Mouse (Mus musculus): ENCODE measurements around the gene Ipo4. TPM values are rescaled to one million over a fixed set of nuclear protein-coding genes. Genes with fewer than 3 reads are reported as not detected.

The Ipo4 gene
- polyA plus RNA-seq, 1 experiment, result 83.8 TPM

GRCm38 (mm10) chr14:55590748-55591330, 44.9 kb downstream of the Ipo4 start, which contains the start of gene Psme2:
Psme2 (minus strand) TSS chr14:55591113.
- DNase-seq (ENCODE audit: low spot score), result peak; percentile 75

DNA sequence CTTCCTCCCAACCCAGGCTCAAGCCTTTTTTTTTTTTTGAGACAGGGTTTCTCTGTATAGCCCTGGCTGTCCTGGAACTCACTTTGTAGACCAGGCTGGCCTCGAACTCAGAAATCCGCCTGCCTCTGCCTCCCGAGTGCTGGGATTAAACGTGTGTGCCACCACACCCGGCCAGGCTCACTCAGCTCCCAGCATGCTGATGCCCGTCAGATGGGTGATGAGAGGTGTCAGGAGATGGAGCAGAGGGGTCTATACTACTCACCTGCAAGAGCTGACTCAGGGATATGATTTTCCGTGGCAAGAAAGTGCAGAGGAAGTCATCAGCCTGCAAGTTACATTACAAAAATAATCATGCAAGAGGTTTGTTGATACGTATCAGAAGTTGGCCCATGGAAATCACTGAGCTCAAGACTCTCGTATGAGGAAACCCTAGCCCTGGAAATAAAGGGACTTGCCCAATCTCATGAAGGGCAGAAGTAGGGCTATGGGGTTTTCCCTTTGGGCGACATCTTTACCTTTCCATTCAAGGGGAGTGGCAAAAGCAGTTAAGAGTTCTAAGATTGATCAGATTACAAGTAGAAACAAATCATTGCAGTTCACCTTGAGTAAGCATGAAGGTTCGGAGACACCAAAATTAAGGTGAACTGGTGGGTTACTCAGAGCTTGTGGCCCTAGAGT, 45.8 kb downstream of the Ipo4 start:
- no peak for DNase-seq (ENCODE audit: low spot score)

- DNase-seq (ENCODE audit: low spot score), result no peak
Observed at GRCm38 (mm10) chr14:55589271-55589670, 46.5 kb downstream of the Ipo4 start.

GRCm38 (mm10) chr14:55586149-55586548, 49.6 kb downstream of the Ipo4 start:
- no peak for DNase-seq (ENCODE audit: low spot score)

GRCm38 (mm10) chr14:55585566-55585960, 50.2 kb downstream of the Ipo4 start:
- DNase-seq (ENCODE audit: low spot score), result no peak

GRCm38 (mm10) chr14:55584702-55585565, 50.8 kb downstream of the Ipo4 start, which contains the start of gene Emc9:
Emc9 (minus strand) TSS chr14:55585302.
- peak; percentile 60 for DNase-seq (ENCODE audit: low spot score)

DNA sequence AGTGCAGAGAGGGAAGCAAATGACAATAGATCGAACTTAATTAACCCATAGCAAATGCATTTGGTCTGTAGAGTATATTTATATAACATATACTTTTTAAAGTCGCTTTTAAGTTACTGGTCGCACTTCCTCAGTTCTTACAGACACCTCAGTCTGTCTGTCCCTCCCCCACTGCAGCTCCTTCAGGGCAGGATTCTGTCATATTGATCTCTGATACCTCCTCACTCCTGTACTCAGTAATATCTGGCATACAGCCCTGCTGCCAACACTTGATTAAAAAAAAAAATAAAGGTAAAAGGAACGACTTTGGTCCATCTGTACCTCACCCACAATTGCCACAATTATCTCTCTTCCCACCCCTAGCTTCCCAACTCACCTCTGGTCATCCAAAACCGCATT, 51.5 kb downstream of the Ipo4 start:
- no peak for DNase-seq (ENCODE audit: low spot score)

DNA sequence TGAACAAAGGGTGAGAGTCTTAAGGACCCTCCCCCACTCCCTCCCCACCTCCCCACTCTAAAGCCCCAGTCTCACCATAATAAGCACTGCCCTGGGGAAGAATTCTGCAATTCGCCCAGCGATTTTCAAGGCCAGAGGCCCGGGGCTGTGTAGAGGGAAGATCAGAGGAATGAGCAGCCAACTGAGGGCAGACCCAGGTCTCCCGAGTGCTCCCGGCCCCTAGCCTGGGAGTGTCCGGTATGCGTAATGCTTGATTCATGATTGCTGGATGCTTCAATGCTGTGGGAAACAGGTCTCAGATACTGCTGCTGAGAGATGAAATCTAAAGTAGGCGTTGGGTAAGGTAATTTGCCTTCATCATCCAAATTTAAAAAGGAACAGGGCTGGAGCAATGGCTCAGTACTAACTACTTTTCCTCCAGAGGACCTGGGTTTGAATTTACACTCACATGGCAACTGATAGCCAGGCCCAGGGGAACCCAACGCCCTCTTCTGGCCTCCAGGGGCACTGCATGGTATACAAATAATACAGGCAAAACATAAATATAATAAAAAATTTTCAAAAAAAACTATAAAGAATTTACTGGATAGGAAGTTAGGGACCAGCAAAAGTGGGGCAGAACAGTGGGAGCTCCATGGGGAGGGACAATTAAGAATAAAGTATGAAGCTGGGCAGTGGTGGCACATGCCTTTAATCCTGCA, 53.6 kb downstream of the Ipo4 start:
- no peak for DNase-seq (ENCODE audit: low spot score)

DNA sequence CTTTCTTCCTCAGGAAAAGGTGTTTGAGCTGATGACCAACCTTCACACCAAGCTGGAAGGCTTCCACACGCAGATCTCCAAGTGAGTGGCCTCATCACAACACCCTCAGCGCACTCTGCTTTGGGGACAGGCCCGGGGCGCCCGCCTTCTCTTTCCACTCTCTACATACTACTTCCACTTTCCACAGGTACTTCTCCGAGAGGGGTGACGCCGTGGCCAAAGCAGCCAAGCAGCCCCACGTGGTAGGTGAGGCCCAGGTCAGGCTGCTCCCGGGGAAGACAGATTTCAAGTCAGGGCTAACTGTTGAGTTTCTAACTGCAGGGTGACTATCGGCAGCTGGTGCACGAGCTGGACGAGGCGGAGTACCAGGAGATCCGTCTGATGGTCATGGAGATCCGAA, 55.0 kb downstream of the Ipo4 start:
- DNase-seq (ENCODE audit: low spot score), result no peak

GRCm38 (mm10) chr14:55579511-55580496, 56.0 kb downstream of the Ipo4 start:
- no peak for DNase-seq (ENCODE audit: low spot score)

DNA sequence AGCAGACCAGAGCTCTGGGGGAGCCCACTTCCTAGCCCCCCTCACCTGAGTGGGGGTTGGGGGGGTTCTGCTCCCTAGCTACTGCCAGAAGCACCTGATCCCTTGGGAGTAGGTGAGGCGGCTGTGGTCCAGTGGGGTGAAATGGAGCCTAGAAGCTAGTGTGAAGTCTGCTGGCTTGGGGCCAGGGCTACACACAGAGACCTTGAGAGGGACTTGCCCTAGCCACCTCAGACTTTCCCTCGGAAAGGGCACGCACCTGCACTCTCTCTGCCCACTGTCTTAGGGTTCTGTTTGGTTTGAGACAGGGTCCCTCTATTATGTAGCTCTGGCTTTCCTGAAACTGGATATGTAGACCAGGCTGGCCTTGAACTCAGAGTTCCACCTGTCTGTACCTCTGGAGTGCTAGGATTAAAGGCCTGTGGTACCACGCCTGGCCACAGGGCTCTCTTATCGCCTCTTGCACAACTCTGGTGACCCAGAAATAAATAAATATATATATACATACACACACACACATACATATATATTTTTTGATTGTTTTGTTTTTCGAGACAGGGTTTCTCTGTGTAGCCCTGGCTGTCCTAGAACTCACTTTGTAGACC, 57.0 kb downstream of the Ipo4 start:
- peak; percentile 50 for DNase-seq (ENCODE audit: low spot score)

- DNase-seq (ENCODE audit: low spot score), result peak; percentile 67
Observed at GRCm38 (mm10) chr14:55577871-55578667, 57.7 kb downstream of the Ipo4 start, which contains the start of gene Psme1. Psme1 (plus strand) TSS chr14:55578123.

- no peak for DNase-seq (ENCODE audit: low spot score)
Observed at GRCm38 (mm10) chr14:55576376-55576775, 59.4 kb downstream of the Ipo4 start.

DNA sequence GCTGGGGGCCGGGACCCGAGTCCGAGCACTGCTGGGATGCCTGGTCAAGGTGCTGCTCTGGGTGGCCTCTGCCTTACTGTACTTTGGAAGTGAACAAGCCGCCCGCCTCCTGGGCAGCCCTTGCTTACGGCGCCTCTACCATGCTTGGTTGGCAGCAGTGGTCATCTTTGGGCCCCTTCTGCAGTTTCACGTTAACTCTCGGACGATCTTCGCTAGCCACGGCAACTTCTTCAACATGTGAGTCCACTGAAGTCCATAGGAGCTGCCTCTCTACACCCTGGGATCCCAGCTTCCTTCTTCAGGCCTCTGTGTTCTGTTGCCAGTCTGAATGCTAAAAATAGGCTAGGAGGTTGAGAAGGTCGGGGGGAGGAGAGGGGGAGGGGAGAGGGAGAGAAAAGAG, 60.0 kb downstream of the Ipo4 start:
- DNase-seq (ENCODE audit: low spot score), result no peak

Other genes with a start within 250 kb of the Ipo4 start
- 38.9 and 44.7 TPM in 2 replicates for gene Dhrs4, start 157.2 kb downstream of the Ipo4 start, polyA plus RNA-seq (2012; rRNA removed)
- 2.5 and 2.6 TPM in 2 replicates for gene Carmil3, start 145.3 kb downstream of the Ipo4 start, polyA plus RNA-seq (2012; rRNA removed)
- gene Cpne6, start 125.5 kb downstream of the Ipo4 start, polyA plus RNA-seq (2012; rRNA removed), result 2.5 and 3.0 TPM in 2 replicates
- not detected in 2 replicates for gene Nrl, start 111.0 kb downstream of the Ipo4 start, polyA plus RNA-seq (2012; rRNA removed)
- gene Pck2, start 95.7 kb downstream of the Ipo4 start, polyA plus RNA-seq (2012; rRNA removed), result 44.7 and 52.2 TPM in 2 replicates
- gene Dcaf11, start 76.0 kb downstream of the Ipo4 start, polyA plus RNA-seq (2012; rRNA removed), result 87.0 and 88.2 TPM in 2 replicates
- 0.55 and 1.1 TPM in 2 replicates for gene A730061H03Rik, start 75.6 kb downstream of the Ipo4 start, polyA plus RNA-seq (2012; rRNA removed)
- gene Fitm1, start 60.3 kb downstream of the Ipo4 start, polyA plus RNA-seq (2012; rRNA removed), result 0.25 TPM in 1 of 2 replicates, not detected in the other
- 136 and 167 TPM in 2 replicates for gene Psme1, start 57.8 kb downstream of the Ipo4 start, polyA plus RNA-seq (2012; rRNA removed)
- 19.3 and 21.2 TPM in 2 replicates for gene Emc9, start 50.7 kb downstream of the Ipo4 start, polyA plus RNA-seq (2012; rRNA removed)
- 134 and 144 TPM in 2 replicates for gene Psme2, start 44.8 kb downstream of the Ipo4 start, polyA plus RNA-seq (2012; rRNA removed)
- gene Rnf31, start 44.2 kb downstream of the Ipo4 start, polyA plus RNA-seq (2012; rRNA removed), result 15.7 and 20.4 TPM in 2 replicates
- gene Irf9, start 32.4 kb downstream of the Ipo4 start, polyA plus RNA-seq (2012; rRNA removed), result 29.5 and 35.1 TPM in 2 replicates
- 2.8 and 3.3 TPM in 2 replicates for gene Rec8, start 17.9 kb downstream of the Ipo4 start, polyA plus RNA-seq (2012; rRNA removed)
- 0.89 and 1.7 TPM in 2 replicates for gene Gm49378, start 1.9 kb upstream of the Ipo4 start, polyA plus RNA-seq (2012; rRNA removed)
- gene Tm9sf1, start 7.8 kb upstream of the Ipo4 start, polyA plus RNA-seq (2012; rRNA removed), result 46.6 and 47.0 TPM in 2 replicates
- 1.1 and 1.4 TPM in 2 replicates for gene Tssk4, start 14.2 kb upstream of the Ipo4 start, polyA plus RNA-seq (2012; rRNA removed)
- gene Mdp1, start 24.6 kb upstream of the Ipo4 start, polyA plus RNA-seq (2012; rRNA removed), result 37.0 and 42.4 TPM in 2 replicates
- gene Gmpr2, start 36.0 kb upstream of the Ipo4 start, polyA plus RNA-seq (2012; rRNA removed), result 28.1 and 32.9 TPM in 2 replicates
- 250 and 278 TPM in 2 replicates for gene Nedd8, start 36.2 kb upstream of the Ipo4 start, polyA plus RNA-seq (2012; rRNA removed)
- 19.2 and 22.9 TPM in 2 replicates for gene Tinf2, start 45.9 kb upstream of the Ipo4 start, polyA plus RNA-seq (2012; rRNA removed)
- 1.1 and 1.4 TPM in 2 replicates for gene Tgm1, start 78.0 kb upstream of the Ipo4 start, polyA plus RNA-seq (2012; rRNA removed)
- 25.9 and 34.6 TPM in 2 replicates for gene Rabggta, start 86.3 kb upstream of the Ipo4 start, polyA plus RNA-seq (2012; rRNA removed)
- 75.5 and 83.1 TPM in 2 replicates for gene Dhrs1, start 109.7 kb upstream of the Ipo4 start, polyA plus RNA-seq (2012; rRNA removed)
- gene Nop9, start 109.7 kb upstream of the Ipo4 start, polyA plus RNA-seq (2012; rRNA removed), result 13.8 TPM in 2 replicates
- 0.18 and 0.25 TPM in 2 replicates for gene Cideb, start 122.5 kb upstream of the Ipo4 start, polyA plus RNA-seq (2012; rRNA removed)
- 0.06 TPM in 2 replicates for gene Ltb4r2, start 125.5 kb upstream of the Ipo4 start, polyA plus RNA-seq (2012; rRNA removed)
- gene Ltb4r1, start 130.0 kb upstream of the Ipo4 start, polyA plus RNA-seq (2012; rRNA removed), result 1.6 and 1.7 TPM in 2 replicates
- 7.2 and 9.4 TPM in 2 replicates for gene Adcy4, start 148.1 kb upstream of the Ipo4 start, polyA plus RNA-seq (2012; rRNA removed)
- 7.0 and 8.9 TPM in 2 replicates for gene Ripk3, start 152.9 kb upstream of the Ipo4 start, polyA plus RNA-seq (2012; rRNA removed)
- 37.9 and 44.3 TPM in 2 replicates for gene Nfatc4, start 187.2 kb upstream of the Ipo4 start, polyA plus RNA-seq (2012; rRNA removed)
- 6.2 and 11.2 TPM in 2 replicates for gene Nynrin, start 218.1 kb upstream of the Ipo4 start, polyA plus RNA-seq (2012; rRNA removed)
- 0.22 and 0.45 TPM in 2 replicates for gene Cbln3, start 248.4 kb upstream of the Ipo4 start, polyA plus RNA-seq (2012; rRNA removed)
- gene Khnyn, start 249.0 kb upstream of the Ipo4 start, polyA plus RNA-seq (2012; rRNA removed), result 26.2 and 26.8 TPM in 2 replicates